Mouse (Mus musculus) cortical plate, adult 2 months (tissue): ENCODE results near the gene Ywhab.

Experiments used
- CTCF ChIP-seq: fragments of 200-500 bp; IDR thresholded peaks from 2 replicates; pipeline ENCODE4 v1.5.1; 2011; ENCODE audit warnings: mild to moderate bottlenecking, control low read depth, low read length; ENCODE audit not compliant: insufficient read depth; ENCODE audit errors: extremely low read depth
- POLR2A ChIP-seq: fragments of 200-500 bp; IDR thresholded peaks from 2 replicates; pipeline ENCODE4 v1.6.1; 2011; ENCODE audit warnings: mild to moderate bottlenecking, low read length, control low read depth; ENCODE audit not compliant: insufficient read depth; ENCODE audit errors: extremely low read depth

- no peak for TF ChIP-seq POLR2A
- TF ChIP-seq CTCF, result no peak
Observed at GRCm38 (mm10) chr2:163946221-163946620, 48.5 kb upstream of the Ywhab start.
